Mouse (Mus musculus): ENCODE results near the gene Limch1.

GRCm38 (mm10) chr5:66814674-66815073, 69.0 kb downstream of the Limch1 start:
- TF ChIP-seq CTCF (IDR thresholded peaks at IDR 0.05; ENCODE audit: control insufficient read depth, insufficient read depth, insufficient replicate concordance, low read depth, low read length) (no peak), POLR2A (IDR thresholded peaks at IDR 0.05; ENCODE audit: control insufficient read depth, low read depth, low read length) (no peak)
